Mouse (Mus musculus) forebrain, embryonic 16.5 days (tissue): ENCODE results near the gene Boll. TPM values are rescaled to one million over a fixed set of nuclear protein-coding genes. Genes with fewer than 3 reads are reported as not detected.

Experiments
- ATAC-seq: fragments of 200-750 bp; cut with Nextera tagmentation; 2 replicates; pipeline ENCODE4 v1.8.0; 2017; ENCODE audit warnings: mild to moderate bottlenecking, moderate library complexity
- H3K27ac ChIP-seq: fragments of 300-500 bp; sonication (generic); 2 replicates; pipeline ENCODE4 v1.5.1; 2014; ENCODE audit warnings: low read length, control low read depth
- H3K27me3 ChIP-seq: fragments of 300-500 bp; sonication (generic); replicated peaks from 2 replicates; pipeline ENCODE4 v1.6.1; 2014; ENCODE audit warnings: low read length; ENCODE audit not compliant: control insufficient read depth, insufficient read depth
- H3K36me3 ChIP-seq: fragments of 300-500 bp; sonication (generic); 2 replicates; pipeline ENCODE4 v1.6.1; 2014; ENCODE audit not compliant: control insufficient read depth, insufficient read depth
- H3K4me1 ChIP-seq: fragments of 300-500 bp; sonication (generic); replicated peaks from 2 replicates; pipeline ENCODE4 v1.6.1; 2014; ENCODE audit warnings: low read length; ENCODE audit not compliant: control insufficient read depth, insufficient read depth
- H3K4me2 ChIP-seq: fragments of 300-500 bp; sonication (generic); 2 replicates; pipeline ENCODE4 v1.6.1; 2014; ENCODE audit warnings: mild to moderate bottlenecking, low read length, control low read depth
- H3K4me3 ChIP-seq: fragments of 300-500 bp; sonication (generic); replicated peaks from 2 replicates; pipeline ENCODE4 v1.5.1; 2014; ENCODE audit warnings: mild to moderate bottlenecking, low read length, control low read depth
- H3K9ac ChIP-seq: fragments of 300-500 bp; sonication (generic); replicated peaks from 2 replicates; pipeline ENCODE4 v1.6.1; 2014; ENCODE audit warnings: low read depth, low read length, control low read depth
- H3K9me3 ChIP-seq: fragments of 300-500 bp; sonication (generic); 2 replicates; pipeline ENCODE4 v1.6.1; 2016; ENCODE audit warnings: low read length; ENCODE audit not compliant: control insufficient read depth
- WGBS: fragments of 180-500 bp; shearing (Covaris S2); extraction: QIAGEN DNeasy Blood & Tissue Kit; methylation state at CpG from one replicate; pipeline ENCODE4 v1.1.7; 2014; 5-methylcytosine and 5-hydroxymethylcytosine counted together
- polyA plus RNA-seq: library from polyadenylated mRNA; unstranded; fragments of >200 nt; fragmentation: Nextera tagmentation; extraction: Ambion mirVana; gene quantifications from 2 replicates; pipeline ENCODE4 v1.2.1, GENCODE M21; 2015

The Boll gene
- polyA plus RNA-seq, 1 experiment from 2014 or later = not detected

- H3K4me3 ChIP-seq = no peak overlapping the region
- no peak overlapping the region for H3K4me2 ChIP-seq
- no peaks in the 10 kb centered on the region for H3K9me3 ChIP-seq
- no peaks in the 10 kb centered on the region for H3K27me3 ChIP-seq
- H3K27ac ChIP-seq = no peak overlapping the region
- H3K4me1 ChIP-seq = peaks cover 16% of the 10 kb centered on the region
- ATAC-seq = no peak
- no peaks in the 10 kb centered on the region for H3K36me3 ChIP-seq
- 38% methylated on average over 1 of the region's 1 CpGs for WGBS
- H3K9ac ChIP-seq = no peak overlapping the region
Observed at GRCm38 (mm10) chr1:55227376-55227775, 135.9 kb downstream of the Boll start.

- peak within 1 kb of the TSS; percentile 60 for H3K27ac ChIP-seq
- no peaks in the 10 kb centered on the region for H3K36me3 ChIP-seq
- peak within 1 kb of the TSS; percentile 43 for H3K4me3 ChIP-seq
- peak within 1 kb of the TSS; percentile 66 for H3K4me2 ChIP-seq
- H3K9me3 ChIP-seq = no peaks in the 10 kb centered on the region
- WGBS = under 1% methylated on average over 26 of the region's 26 CpGs
- no peak for ATAC-seq
- H3K27me3 ChIP-seq = no peaks in the 10 kb centered on the region
- peaks cover 22% of the 10 kb centered on the region for H3K4me1 ChIP-seq
- H3K9ac ChIP-seq = peak within 1 kb of the TSS; percentile 53
Observed at GRCm38 (mm10) chr1:55226011-55226857, 137.0 kb downstream of the Boll start, which contains the start of gene Rftn2. Rftn2 (minus strand) TSS chr1:55226782.

- Histone ChIP-seq H3K4me1 (peaks cover 26% of the 10 kb centered on the region), H3K4me3 (peak overlapping the region; percentile 36), H3K9me3 (no peaks in the 10 kb centered on the region), H3K9ac (peak overlapping the region; percentile 27; the same call in 1 of the 2 replicates), H3K36me3 (no peaks in the 10 kb centered on the region), H3K27me3 (no peaks in the 10 kb centered on the region), H3K27ac (peak overlapping the region; percentile 60), H3K4me2 (peak overlapping the region; percentile 66)
- peak; percentile 49 for ATAC-seq
- WGBS = 11% methylated on average over 3 of the region's 3 CpGs
Observed at GRCm38 (mm10) chr1:55225398-55225797, 137.9 kb downstream of the Boll start.

- Histone ChIP-seq H3K36me3 (no peaks in the 10 kb centered on the region), H3K4me1 (peaks cover 26% of the 10 kb centered on the region), H3K4me3 (peak overlapping the region; percentile 25), H3K9ac (no peak overlapping the region; the same call in 1 of the 2 replicates), H3K9me3 (no peaks in the 10 kb centered on the region), H3K27ac (peak overlapping the region; percentile 47), H3K4me2 (peak overlapping the region; percentile 66), H3K27me3 (no peaks in the 10 kb centered on the region)
- peak; percentile 84 for ATAC-seq
- 40% methylated on average over 11 of the region's 11 CpGs for WGBS
Observed at GRCm38 (mm10) chr1:55224111-55224510, 139.2 kb downstream of the Boll start.

- Histone ChIP-seq H3K27me3 (no peaks in the 10 kb centered on the region), H3K4me2 (no peak overlapping the region), H3K27ac (no peak overlapping the region), H3K9me3 (no peaks in the 10 kb centered on the region), H3K9ac (no peak overlapping the region), H3K4me3 (no peak overlapping the region), H3K36me3 (no peaks in the 10 kb centered on the region), H3K4me1 (peaks cover 26% of the 10 kb centered on the region)
- ATAC-seq = no peak
- 90% methylated on average over 7 of the region's 7 CpGs for WGBS
Observed at GRCm38 (mm10) chr1:55223026-55223425, 140.2 kb downstream of the Boll start.

GRCm38 (mm10) chr1:55221352-55221751, 141.9 kb downstream of the Boll start:
- H3K9ac ChIP-seq = no peak overlapping the region
- no peaks in the 10 kb centered on the region for H3K9me3 ChIP-seq
- no peak overlapping the region for H3K4me3 ChIP-seq
- peaks cover 22% of the 10 kb centered on the region for H3K4me1 ChIP-seq
- WGBS = 48% methylated on average over 4 of the region's 4 CpGs
- no peak overlapping the region for H3K27ac ChIP-seq
- H3K4me2 ChIP-seq = no peak overlapping the region
- no peaks in the 10 kb centered on the region for H3K27me3 ChIP-seq
- no peaks in the 10 kb centered on the region for H3K36me3 ChIP-seq
- no peak for ATAC-seq

- no peaks in the 10 kb centered on the region for H3K9me3 ChIP-seq
- peaks cover 9% of the 10 kb centered on the region for H3K4me1 ChIP-seq
- H3K4me2 ChIP-seq = no peak overlapping the region
- WGBS = 51% methylated on average over 2 of the region's 2 CpGs
- H3K27me3 ChIP-seq = no peaks in the 10 kb centered on the region
- H3K4me3 ChIP-seq = no peak overlapping the region
- H3K36me3 ChIP-seq = no peaks in the 10 kb centered on the region
- H3K27ac ChIP-seq = no peak overlapping the region
- no peak overlapping the region for H3K9ac ChIP-seq
- no peak for ATAC-seq
Observed at GRCm38 (mm10) chr1:55217191-55217590, 146.1 kb downstream of the Boll start.

GRCm38 (mm10) chr1:55215185-55215813, 148.0 kb downstream of the Boll start:
- WGBS = 40% methylated on average over 11 of the region's 11 CpGs

GRCm38 (mm10) chr1:55213936-55214335, 149.3 kb downstream of the Boll start:
- Histone ChIP-seq H3K9ac (no peak overlapping the region), H3K27ac (no peak overlapping the region), H3K4me2 (no peak overlapping the region), H3K36me3 (no peaks in the 10 kb centered on the region), H3K9me3 (no peaks in the 10 kb centered on the region), H3K4me3 (no peak overlapping the region), H3K4me1 (0 out of 2 replicates have a peak, but pooled peaks cover 3% of the 10 kb centered on the region), H3K27me3 (no peaks in the 10 kb centered on the region)
- WGBS = 91% methylated on average over 6 of the region's 6 CpGs
- ATAC-seq = no peak

More at GRCm38 (mm10) chr1:55215185-55215813, 148.0 kb downstream of the Boll start:
- no peaks in the 10 kb centered on the region for H3K27me3 ChIP-seq
- no peaks in the 10 kb centered on the region for H3K9me3 ChIP-seq
- H3K4me1 ChIP-seq = 0 out of 2 replicates have a peak, but pooled peaks cover 2% of the 10 kb centered on the region
- H3K27ac ChIP-seq = no peak overlapping the region
- H3K4me2 ChIP-seq = no peak overlapping the region
- ATAC-seq = peak; percentile 43; the same call in 1 of the 2 replicates
- no peak overlapping the region for H3K9ac ChIP-seq
- no peak overlapping the region for H3K4me3 ChIP-seq
- H3K36me3 ChIP-seq = no peaks in the 10 kb centered on the region
